Comparison of ENCODE assay signal across 10 mouse cellular contexts in genomic region chr11:116079511-116079910, GRCm38 (mm10). TPM values are rescaled to one million over a fixed set of nuclear protein-coding genes. Genes with fewer than 3 reads are reported as not detected.
DNase-seq lines count a peak whose midpoint lies in the region; ATAC-seq and TF ChIP-seq lines count a peak whose summit lies in the region.
"Had no signal": no experiment of that assay in that cellular context is flagged by ENCODE, and none has a peak within 500 bp of the region (broad histone marks: within the 10 kb centered on the region; RNA-seq: fewer than 3 reads in every experiment).

No protein-coding gene starts in this region.

- H3K27ac ChIP-seq in gastrocnemius, adult 2 months: no peak overlapping the region
- peak overlapping the region; percentile 53 for H3K27ac ChIP-seq in cortical plate, adult 2 months (ENCODE audit: insufficient read depth, low read length)
- H3K27ac ChIP-seq in limb, embryonic 11.5 days (replicated peaks; ENCODE audit: low read depth, low read length): no peak overlapping the region
- H3K27ac ChIP-seq: heart, embryonic 15.5 days had no signal

- no peak for TF ChIP-seq CTCF in gastrocnemius, adult 2 months (IDR thresholded peaks at IDR 0.05)
- TF ChIP-seq CTCF in E14TG2a.4 (conservative IDR thresholded peaks at IDR 0.05; ENCODE audit: low read length): no peak
- no peak for TF ChIP-seq CTCF in cortical plate, adult 2 months (IDR thresholded peaks at IDR 0.05; ENCODE audit: extremely low read depth, insufficient read depth, low read length)

- H3K4me2 ChIP-seq in limb, embryonic 11.5 days (ENCODE audit: low read depth, severe bottlenecking): no peak overlapping the region
- H3K4me2 ChIP-seq: heart, embryonic 15.5 days had no signal

- no peak for ATAC-seq in limb, embryonic 11.5 days (ENCODE audit: insufficient number of reproducible peaks, low FRiP score, low TSS enrichment, low read depth)
- no peak for ATAC-seq in CD4-positive, CD25-positive, alpha-beta regulatory T cell, adult 4 months

- intact Hi-C loops in gastrocnemius, adult 2 months (cut with DNase I): no loop called here
- intact Hi-C loops in gastrocnemius, postnatal 36 days (cut with DNase I): no loop called here
- intact Hi-C loops in heart, postnatal 14 days (cut with DNase I): no loop called here

- peaks cover 88% of the 10 kb centered on the region for H3K4me1 ChIP-seq in E14TG2a.4 (replicated peaks; ENCODE audit: low read depth, low read length)
- H3K4me1 ChIP-seq in cortical plate, adult 2 months (ENCODE audit: control insufficient read depth, insufficient read depth, low read length): 0 out of 2 replicates have a peak, but pooled peaks cover 5% of the 10 kb centered on the region
- H3K4me1 ChIP-seq in limb, embryonic 11.5 days (ENCODE audit: control insufficient read depth, insufficient read depth, low read length): peaks cover 16% of the 10 kb centered on the region

- H3K36me3 ChIP-seq in E14TG2a.4 (ENCODE audit: insufficient read depth, low read length): peaks cover 57% of the 10 kb centered on the region
- peaks cover 19% of the 10 kb centered on the region for H3K36me3 ChIP-seq in limb, embryonic 11.5 days (ENCODE audit: control insufficient read depth, insufficient read depth, low read length)

- WGBS in limb, embryonic 11.5 days: 77% methylated on average over 10 of the region's 10 CpGs

- DNase-seq in gastrocnemius, adult 2 months: peak; percentile 14
- no peak for DNase-seq in gastrocnemius, postnatal 36 days
- no peak for DNase-seq in limb, embryonic 11.5 days (ENCODE audit: low spot score)
- no peak for DNase-seq in ovary, adult 18-20 months (ENCODE audit: low spot score)
- DNase-seq in heart, postnatal 14 days: no peak
- DNase-seq: kidney, postnatal 4 days had no signal

- no peaks in the 10 kb centered on the region for H3K27me3 ChIP-seq in E14TG2a.4 (ENCODE audit: insufficient read depth, low read length)
- H3K27me3 ChIP-seq in limb, embryonic 11.5 days (ENCODE audit: control insufficient read depth, insufficient read depth, low read length): no peaks in the 10 kb centered on the region
- H3K27me3 ChIP-seq: heart, embryonic 15.5 days had no signal

- 0 out of 2 replicates have a peak overlapping the region, but pooled peaks have one; percentile 30 for H3K9ac ChIP-seq in limb, embryonic 11.5 days (ENCODE audit: low read length)
- H3K9ac ChIP-seq: heart, embryonic 15.5 days had no signal

- H3K9me3 ChIP-seq in E14TG2a.4 (ENCODE audit: low read length): no peaks in the 10 kb centered on the region
- H3K9me3 ChIP-seq in limb, embryonic 11.5 days (ENCODE audit: control insufficient read depth, low read length): no peaks in the 10 kb centered on the region
- H3K9me3 ChIP-seq: heart, embryonic 15.5 days had no signal

- no peak for TF ChIP-seq POLR2A in cortical plate, adult 2 months (IDR thresholded peaks at IDR 0.05; ENCODE audit: extremely low read depth, insufficient read depth, low read length)

- no peak overlapping the region for H3K4me3 ChIP-seq in gastrocnemius, adult 2 months
- peak overlapping the region; percentile 43; the same call in 1 of the 2 replicates for H3K4me3 ChIP-seq in E14TG2a.4 (replicated peaks; ENCODE audit: low read length)
- H3K4me3 ChIP-seq in cortical plate, adult 2 months (ENCODE audit: insufficient read depth, low read length): no peak overlapping the region
- no peak overlapping the region for H3K4me3 ChIP-seq in limb, embryonic 11.5 days (ENCODE audit: low read depth, low read length)
- H3K4me3 ChIP-seq: heart, embryonic 15.5 days had no signal

RNA-seq across cellular contexts. Expression of gene Unc13d, which starts 1.8 kb away (rescaled TPM):
- total RNA-seq in gastrocnemius, adult 2 months (2021): under 1 TPM; 0.13 to 0.50 TPM
- under 1 TPM; 0.30 to 0.48 TPM for total RNA-seq in gastrocnemius, postnatal 36 days (2021)
- polyA plus RNA-seq in cortical plate, adult 2 months (2012; rRNA removed): 0.96 and 1.3 TPM in 2 replicates
- 1.1 and 1.3 TPM in 2 replicates for polyA plus RNA-seq in limb, embryonic 11.5 days (2014; fragmentation: Nextera tagmentation; extraction: Ambion mirVana)
- total RNA-seq in heart, postnatal 14 days (2021): 1 to 10 TPM in 1 of 2 experiments, under 1 TPM in 1; 0.81 to 1.7 TPM
- 100 to 1,000 TPM in 1 of 2 experiments, 10 to 100 TPM in 1; 73.8 to 138 TPM for polyA plus RNA-seq in CD4-positive, CD25-positive, alpha-beta regulatory T cell, adult 4 months (2017; shearing (Covaris generic))

RNA-seq across cellular contexts. Expression of gene Wbp2, which starts 7.3 kb away (rescaled TPM):
- total RNA-seq in gastrocnemius, adult 2 months (2021): 10 to 100 TPM; 77.2 to 81.8 TPM
- 10 to 100 TPM; 70.1 to 71.0 TPM for total RNA-seq in gastrocnemius, postnatal 36 days (2021)
- 438 and 447 TPM in 2 replicates for polyA plus RNA-seq in cortical plate, adult 2 months (2012; rRNA removed)
- 49.3 and 52.1 TPM in 2 replicates for polyA plus RNA-seq in limb, embryonic 11.5 days (2014; fragmentation: Nextera tagmentation; extraction: Ambion mirVana)
- 10 to 100 TPM; 83.6 to 89.5 TPM for total RNA-seq in heart, postnatal 14 days (2021)
- 100 to 1,000 TPM; 133 to 265 TPM for polyA plus RNA-seq in CD4-positive, CD25-positive, alpha-beta regulatory T cell, adult 4 months (2017; shearing (Covaris generic))

RNA-seq across cellular contexts. Expression of gene Trim47, which starts 47.5 kb away (rescaled TPM):
- 10 to 100 TPM in 1 of 2 experiments, 1 to 10 TPM in 1; 6.0 to 12.2 TPM for total RNA-seq in gastrocnemius, adult 2 months (2021)
- total RNA-seq in gastrocnemius, postnatal 36 days (2021): 1 to 10 TPM; 9.1 to 9.3 TPM
- polyA plus RNA-seq in cortical plate, adult 2 months (2012; rRNA removed): 5.5 and 6.2 TPM in 2 replicates
- polyA plus RNA-seq in limb, embryonic 11.5 days (2014; fragmentation: Nextera tagmentation; extraction: Ambion mirVana): 3.7 and 4.3 TPM in 2 replicates
- total RNA-seq in heart, postnatal 14 days (2021): 10 to 100 TPM; 46.3 to 46.9 TPM
- not detected for polyA plus RNA-seq in CD4-positive, CD25-positive, alpha-beta regulatory T cell, adult 4 months (2017; shearing (Covaris generic))

RNA-seq across cellular contexts. Expression of gene Unk, which starts 49.4 kb away (rescaled TPM):
- total RNA-seq in gastrocnemius, adult 2 months (2021): 1 to 10 TPM; 7.0 to 7.4 TPM
- total RNA-seq in gastrocnemius, postnatal 36 days (2021): 1 to 10 TPM; 6.0 to 7.1 TPM
- 31.1 and 33.4 TPM in 2 replicates for polyA plus RNA-seq in cortical plate, adult 2 months (2012; rRNA removed)
- 34.6 and 37.0 TPM in 2 replicates for polyA plus RNA-seq in limb, embryonic 11.5 days (2014; fragmentation: Nextera tagmentation; extraction: Ambion mirVana)
- total RNA-seq in heart, postnatal 14 days (2021): 10 to 100 TPM; 12.2 to 12.9 TPM
- 10 to 100 TPM; 10.4 to 16.1 TPM for polyA plus RNA-seq in CD4-positive, CD25-positive, alpha-beta regulatory T cell, adult 4 months (2017; shearing (Covaris generic))

RNA-seq across cellular contexts. Expression of gene Trim65, which starts 51.4 kb away (rescaled TPM):
- total RNA-seq in gastrocnemius, adult 2 months (2021): 1 to 10 TPM; 4.2 to 6.6 TPM
- total RNA-seq in gastrocnemius, postnatal 36 days (2021): 1 to 10 TPM; 4.1 to 4.8 TPM
- 5.3 and 5.7 TPM in 2 replicates for polyA plus RNA-seq in cortical plate, adult 2 months (2012; rRNA removed)
- 2.2 and 2.5 TPM in 2 replicates for polyA plus RNA-seq in limb, embryonic 11.5 days (2014; fragmentation: Nextera tagmentation; extraction: Ambion mirVana)
- 1 to 10 TPM; 7.3 to 8.2 TPM for total RNA-seq in heart, postnatal 14 days (2021)
- polyA plus RNA-seq in CD4-positive, CD25-positive, alpha-beta regulatory T cell, adult 4 months (2017; shearing (Covaris generic)): 10 to 100 TPM; 14.4 to 17.9 TPM
